Mouse (Mus musculus) lung, postnatal 0 days (tissue): ENCODE measurements at regions not wholly inside any gene's neighbourhood (a gene's known extent, or its start where the extent isn't known, plus 50 kb on each side); places are given as distances from the start of the nearest gene placed in this dataset.

Source experiments
- CTCF ChIP-seq: IDR thresholded peaks from 2 replicates; pipeline ENCODE4 v1.5.1; 2016; ENCODE audit warnings: antibody characterized with exemption, mild to moderate bottlenecking
- EP300 ChIP-seq: IDR thresholded peaks from 2 replicates; pipeline ENCODE4 v1.6.1; 2016; ENCODE audit warnings: antibody characterized with exemption, mild to moderate bottlenecking, control low read depth

DNA sequence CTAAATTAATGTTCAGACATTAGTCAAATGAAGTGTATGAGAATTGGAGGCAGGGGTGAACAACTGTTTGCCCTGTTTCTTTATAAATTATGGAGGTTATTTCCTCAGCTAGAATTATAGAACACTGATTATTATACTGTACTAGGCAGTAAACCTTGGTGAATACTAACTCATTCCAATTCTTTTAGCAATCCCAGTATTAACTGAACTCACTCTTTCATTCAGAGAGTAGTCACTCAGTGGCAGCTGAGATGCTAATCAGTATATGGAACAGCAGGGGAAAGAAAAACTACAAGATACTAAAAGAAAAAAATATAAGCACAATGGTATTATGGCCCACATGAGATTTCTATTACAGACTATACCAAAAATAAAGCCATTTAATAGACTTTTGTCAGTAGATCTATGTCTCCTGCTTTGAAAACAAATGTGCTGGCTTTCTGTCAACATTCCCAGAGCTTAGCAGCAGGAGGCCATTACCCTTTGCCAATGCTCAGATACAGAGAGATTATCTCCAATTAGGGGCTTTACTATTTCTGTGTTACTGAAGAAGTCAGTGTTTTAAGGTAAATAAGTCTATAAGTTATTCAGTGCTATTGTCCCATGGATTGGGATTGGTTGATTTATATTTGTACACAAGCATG lies 473.3 kb upstream of the Arrdc3 start:
- TF ChIP-seq CTCF (no peak), EP300 (no peak)
